In the genomic region with DNA sequence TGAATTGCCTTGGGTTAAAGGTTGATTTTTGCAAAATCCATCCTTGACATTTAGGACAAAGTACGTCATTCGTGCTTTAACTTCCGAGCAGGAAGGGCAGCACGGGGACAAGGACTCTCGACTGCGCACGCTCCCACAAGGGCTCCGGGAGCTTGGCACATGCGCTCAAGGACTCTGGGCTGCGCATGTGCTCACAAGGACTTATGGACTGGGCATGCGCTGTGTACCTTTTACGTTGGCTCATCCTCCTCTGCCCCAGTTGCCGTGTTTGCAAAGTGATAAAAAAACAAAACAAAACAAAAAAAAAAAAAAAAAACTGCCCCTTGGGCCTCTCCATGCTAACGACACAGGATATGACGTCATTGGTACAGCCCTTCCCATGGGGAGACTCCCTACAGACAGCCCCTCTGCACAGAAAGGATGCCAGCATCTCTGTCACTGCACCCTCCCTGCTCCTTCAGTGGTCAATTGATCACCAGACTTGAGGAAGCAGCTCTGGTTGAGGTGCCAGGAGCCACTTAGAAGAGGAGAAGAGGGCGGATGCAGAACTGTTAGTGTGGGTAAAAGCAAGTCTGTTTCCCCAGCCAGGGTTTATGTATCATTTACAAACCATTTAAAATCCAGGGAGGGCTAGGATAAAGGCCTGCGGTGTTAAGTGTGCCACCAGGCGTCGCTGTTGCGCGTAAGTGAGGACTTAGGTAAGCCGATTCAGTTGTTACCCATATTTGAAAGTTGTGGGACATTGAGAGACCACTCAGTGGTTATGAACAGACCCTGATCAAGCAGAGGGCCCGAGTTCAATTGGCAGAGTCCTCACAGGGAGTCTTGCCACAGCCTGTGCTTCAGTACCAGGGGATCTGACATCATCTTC, we compare ENCODE assay signal across 8 mouse cellular contexts.
DNase-seq lines count a peak whose midpoint lies in the region; ATAC-seq lines count a peak whose summit lies in the region.
"Had no signal": no experiment of that assay in that cellular context is flagged by ENCODE, and none has a peak within 500 bp of the region (broad histone marks: within the 10 kb centered on the region; RNA-seq: fewer than 3 reads in every experiment).

No protein-coding gene starts in this region.

- no peaks in the 10 kb centered on the region for H3K36me3 ChIP-seq in hindbrain, embryonic 15.5 days

- peak; percentile 66 to 71 for DNase-seq in adrenal gland, adult 18-20 months (ENCODE audit: low spot score in 2 of 2)
- peak; percentile 11 for DNase-seq in cerebellum, adult 9-11 months
- DNase-seq in frontal cortex, adult 2 months (ENCODE audit: extremely low spot score in 1 of 2, low spot score in 1 of 2): peak; percentile 38 to 89
- DNase-seq in layer of hippocampus, postnatal 36 days: peak; percentile 48 to 57
- peak; percentile 97 for DNase-seq in right cerebral cortex, postnatal 4 days

- H3K4me2 ChIP-seq in hindbrain, embryonic 15.5 days: no peak overlapping the region
- H3K4me2 ChIP-seq: limb, embryonic 15.5 days had no signal

- no peaks in the 10 kb centered on the region for H3K9me3 ChIP-seq in hindbrain, embryonic 15.5 days
- H3K9me3 ChIP-seq: limb, embryonic 15.5 days had no signal

- WGBS in hindbrain, embryonic 15.5 days: 71% methylated on average over 23 of the region's 23 CpGs

- ATAC-seq in hindbrain, embryonic 15.5 days (ENCODE audit: low FRiP score, low read depth): peak; percentile 59; the same call in 1 of the 2 replicates
- peak; percentile 82 for ATAC-seq in megakaryocyte-erythroid progenitor cell, adult 5-6 weeks (replicated peaks; ENCODE audit: low FRiP score, low TSS enrichment, poor library complexity, severe bottlenecking)

- no peak overlapping the region for H3K4me3 ChIP-seq in hindbrain, embryonic 15.5 days
- H3K4me3 ChIP-seq: limb, embryonic 15.5 days had no signal

- H3K27ac ChIP-seq in hindbrain, embryonic 15.5 days (replicated peaks): no peak overlapping the region
- H3K27ac ChIP-seq: limb, embryonic 15.5 days had no signal

- H3K9ac ChIP-seq in hindbrain, embryonic 15.5 days: no peak overlapping the region
- H3K9ac ChIP-seq: limb, embryonic 15.5 days had no signal

- H3K4me1 ChIP-seq in hindbrain, embryonic 15.5 days (replicated peaks): no peaks in the 10 kb centered on the region

- H3K27me3 ChIP-seq in hindbrain, embryonic 15.5 days: no peaks in the 10 kb centered on the region
- H3K27me3 ChIP-seq: limb, embryonic 15.5 days had no signal

Comparison
In these comparisons a context has a peak if more than half of its experiments do, and no peak if none do; other contexts are left out.
1. DNase-seq: peak in every context shown above with its lines; median percentile 97 in right cerebral cortex, postnatal 4 days; 68 in adrenal gland, adult 18-20 months; 64 in frontal cortex, adult 2 months; 52 in layer of hippocampus, postnatal 36 days; 11 in cerebellum, adult 9-11 months.